Mouse (Mus musculus): Measurements from ENCODE around the gene Sertad2. TPM values are rescaled to one million over a fixed set of nuclear protein-coding genes. Genes with fewer than 3 reads are reported as not detected.

The Sertad2 gene
- 24.2 and 28.2 TPM in 2 replicates for polyA plus RNA-seq (2012)

DNA sequence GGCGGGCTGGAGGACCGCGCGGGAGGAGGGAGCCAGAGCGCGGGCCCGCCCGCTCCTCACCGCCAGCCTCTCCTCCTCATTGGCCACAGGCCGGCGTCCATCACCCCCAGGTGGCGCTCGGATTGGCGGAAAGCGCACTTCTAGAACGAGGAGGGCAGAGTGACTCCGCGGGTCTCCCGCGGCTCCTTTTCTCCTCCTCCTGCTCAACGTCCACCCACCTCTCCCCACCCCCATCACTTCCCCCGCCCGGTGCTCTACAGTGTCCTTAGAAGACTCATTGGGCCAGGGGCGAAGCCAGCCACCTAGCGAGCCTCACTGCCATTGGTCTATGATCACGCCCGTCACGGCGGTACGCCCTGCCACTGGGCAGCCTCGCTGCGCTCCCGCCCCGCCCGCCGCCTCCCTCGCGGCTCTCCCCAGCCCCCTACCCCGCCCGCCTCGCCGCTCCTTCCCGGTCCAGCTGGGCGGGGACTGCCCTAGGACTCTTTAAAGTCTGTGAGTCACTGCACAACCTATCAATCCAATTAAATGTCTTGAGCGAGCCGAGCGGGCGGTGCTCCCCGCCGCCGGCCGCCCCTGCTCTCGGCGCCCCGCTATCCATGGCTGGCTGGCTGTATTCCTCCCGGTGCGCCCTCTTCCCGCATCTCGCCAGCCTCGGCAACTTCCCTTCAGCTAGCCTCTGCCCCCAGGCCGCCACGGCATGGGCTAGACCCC is at the start of gene Sertad2:
Gene Sertad2 (plus strand): TSS at position 515 of the 714 bp plus-strand sequence.
- TF ChIP-seq GATA1 (IDR thresholded peaks at IDR 0.05; ENCODE audit: low read length), result no peak

DNA sequence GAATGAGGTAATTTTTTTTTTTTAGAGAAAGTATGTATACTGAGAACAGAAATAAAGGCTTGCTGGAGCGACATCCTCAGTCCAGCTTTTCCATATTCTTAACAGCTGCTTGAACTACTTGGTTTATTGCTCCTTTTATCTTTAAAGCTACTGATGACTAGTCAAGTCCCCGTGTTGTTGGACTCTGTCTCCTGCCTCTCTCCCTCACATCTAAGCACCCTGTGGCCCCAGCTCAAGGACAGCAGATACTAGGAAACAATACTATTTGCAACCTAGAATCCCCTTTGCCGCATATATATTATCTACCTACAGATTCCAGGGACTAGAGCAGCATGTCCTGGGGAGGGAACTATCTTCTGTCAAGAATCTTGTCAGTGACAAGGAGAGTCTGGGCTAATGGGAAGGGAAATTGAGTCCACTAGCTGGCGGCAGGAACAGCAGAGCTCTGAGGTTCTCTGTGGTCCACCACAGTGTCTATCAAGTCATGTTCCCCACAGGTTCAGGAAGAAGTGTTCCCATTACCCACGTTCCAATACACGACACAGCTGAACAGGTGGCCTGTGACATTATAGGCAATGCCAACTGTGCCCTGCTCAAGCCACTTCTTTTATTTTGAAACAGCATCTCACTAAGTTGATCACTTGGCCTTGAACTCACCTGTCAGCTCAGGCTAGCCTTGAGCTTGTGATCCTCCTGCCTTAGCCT is 49.0 kb upstream of the Sertad2 start:
- TF ChIP-seq GATA1 (IDR thresholded peaks at IDR 0.05; ENCODE audit: low read length), result no peak

DNA sequence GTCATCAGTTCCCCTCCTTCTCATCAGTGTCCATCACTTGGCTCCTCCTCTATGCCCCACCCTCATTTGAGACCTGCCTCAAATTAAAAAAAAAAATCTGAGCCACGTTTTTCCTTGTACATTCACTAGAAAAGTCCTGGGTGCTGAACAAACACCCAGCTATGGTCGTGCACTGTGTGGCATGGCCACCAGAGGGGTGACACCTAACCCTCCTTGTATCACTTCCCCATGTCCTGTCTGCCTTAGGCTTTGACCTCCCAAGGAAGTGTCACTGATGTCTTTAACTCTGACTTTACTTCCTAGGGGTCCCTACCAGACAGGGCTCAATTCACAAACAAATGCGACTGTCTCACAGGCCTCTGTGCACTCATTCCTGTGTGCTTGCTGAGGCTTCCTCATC is 42.5 kb upstream of the Sertad2 start:
- TF ChIP-seq GATA1 (IDR thresholded peaks at IDR 0.05; ENCODE audit: low read length), result no peak

- no peak for TF ChIP-seq GATA1 (IDR thresholded peaks at IDR 0.05; ENCODE audit: low read length)
These were observed 41.7 kb upstream of the Sertad2 start for GRCm38 (mm10) chr11:20501160-20501955.

DNA sequence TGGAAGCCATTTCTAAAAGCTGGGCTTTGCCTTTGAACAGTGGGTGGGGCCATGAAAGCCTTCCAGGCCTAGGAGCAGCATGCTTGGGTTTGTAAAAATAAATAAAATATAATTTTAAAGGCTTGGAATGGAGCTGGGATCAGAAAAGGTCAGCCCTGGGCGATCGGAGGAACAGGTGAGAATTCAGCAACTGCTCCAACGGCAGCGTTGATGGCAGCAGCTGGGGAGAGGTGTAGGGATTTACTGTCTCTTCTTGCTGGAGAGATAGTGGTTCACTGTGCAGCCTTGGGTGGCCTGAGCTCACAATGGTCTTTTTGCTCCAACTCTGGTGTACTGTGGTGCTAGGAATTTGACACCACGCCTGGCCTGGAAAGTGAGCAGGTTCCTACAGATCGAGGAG is 29.5 kb upstream of the Sertad2 start:
- no peak for TF ChIP-seq GATA1 (IDR thresholded peaks at IDR 0.05; ENCODE audit: low read length)

GRCm38 (mm10) chr11:20514757-20515156 is 28.3 kb upstream of the Sertad2 start:
- TF ChIP-seq GATA1 (IDR thresholded peaks at IDR 0.05; ENCODE audit: low read length), result no peak

DNA sequence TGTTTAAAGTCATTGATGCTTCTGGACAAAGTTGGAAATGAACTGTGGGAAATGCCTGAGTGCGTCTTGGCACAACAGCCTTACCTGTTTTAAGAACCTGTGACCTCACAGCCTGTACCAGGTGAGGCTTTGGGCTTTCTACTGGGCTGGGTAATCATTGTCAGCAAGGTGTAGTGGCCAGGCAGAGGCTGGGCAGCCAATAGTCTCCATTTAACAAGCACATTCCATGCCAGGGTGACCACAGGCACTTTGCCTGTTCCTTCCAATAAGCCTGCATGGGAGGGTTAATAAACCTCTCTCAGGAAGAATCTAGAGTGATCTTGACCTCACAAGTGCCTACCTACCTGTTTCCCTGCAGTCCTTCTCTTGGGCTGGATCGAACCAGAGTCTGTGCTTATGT is 21.7 kb upstream of the Sertad2 start:
- no peak for TF ChIP-seq GATA1 (IDR thresholded peaks at IDR 0.05; ENCODE audit: low read length)

DNA sequence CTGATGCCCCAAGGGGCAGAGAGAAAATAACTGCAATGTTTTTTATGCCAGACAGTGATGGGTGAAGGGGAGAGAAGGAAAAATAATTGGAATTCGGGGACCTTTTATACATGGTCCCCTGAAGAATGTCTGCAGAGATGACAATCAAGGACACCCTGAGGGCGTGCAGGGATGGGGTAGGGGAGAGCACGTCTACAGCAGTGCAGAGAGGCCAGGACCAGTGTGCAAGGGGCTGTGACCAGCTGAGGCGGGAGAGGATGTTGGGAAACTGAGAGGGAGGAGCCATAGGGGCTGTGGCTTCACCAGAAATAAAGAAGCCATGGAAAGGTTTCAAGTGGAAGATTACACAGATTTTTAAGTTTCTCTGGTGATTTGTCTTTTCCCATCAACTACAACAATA is 20.3 kb upstream of the Sertad2 start:
- TF ChIP-seq GATA1 (IDR thresholded peaks at IDR 0.05; ENCODE audit: low read length), result no peak

DNA sequence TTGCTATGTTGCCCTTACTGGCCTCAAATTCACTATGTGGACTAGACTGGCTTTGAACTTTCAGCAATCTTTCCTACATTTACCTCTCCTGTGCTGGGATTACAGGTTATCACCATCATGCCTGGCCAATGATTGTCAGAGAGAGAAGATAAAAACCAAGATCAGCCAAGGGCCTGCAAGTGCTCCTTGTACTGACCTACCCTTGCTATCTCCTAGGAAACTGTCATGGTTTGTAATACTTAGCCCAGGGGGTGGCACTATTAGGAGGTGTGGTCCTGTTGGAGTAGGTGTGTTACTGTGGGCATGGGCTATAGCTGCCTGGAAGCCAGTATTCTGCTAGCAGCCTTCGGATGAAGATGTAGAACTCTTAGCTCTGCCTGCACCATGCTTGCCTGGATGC is 18.6 kb upstream of the Sertad2 start:
- no peak for TF ChIP-seq GATA1 (IDR thresholded peaks at IDR 0.05; ENCODE audit: low read length)

- TF ChIP-seq GATA1 (IDR thresholded peaks at IDR 0.05; ENCODE audit: low read length), result no peak
These were observed 17.1 kb upstream of the Sertad2 start for GRCm38 (mm10) chr11:20525909-20526308.

DNA sequence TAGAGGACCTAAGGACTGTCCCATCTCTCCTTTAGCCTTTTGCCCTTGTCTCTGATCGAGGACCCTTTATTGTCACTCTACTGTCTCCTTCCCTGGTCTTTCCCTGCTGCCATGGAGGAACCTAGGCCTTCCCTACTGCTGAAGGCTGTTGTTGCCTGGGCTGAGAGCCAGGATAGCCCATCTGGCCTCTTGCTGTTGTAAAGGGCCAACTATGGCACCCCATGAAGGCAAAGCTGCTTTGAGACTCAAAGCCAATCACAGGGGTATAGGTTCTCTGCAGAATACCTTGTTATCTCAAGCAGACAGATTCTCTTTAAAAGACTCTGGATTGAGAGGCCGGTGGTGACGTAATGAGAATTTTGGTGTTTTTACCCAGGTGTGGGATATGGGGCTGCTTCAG is 15.2 kb upstream of the Sertad2 start:
- no peak for TF ChIP-seq GATA1 (IDR thresholded peaks at IDR 0.05; ENCODE audit: low read length)

DNA sequence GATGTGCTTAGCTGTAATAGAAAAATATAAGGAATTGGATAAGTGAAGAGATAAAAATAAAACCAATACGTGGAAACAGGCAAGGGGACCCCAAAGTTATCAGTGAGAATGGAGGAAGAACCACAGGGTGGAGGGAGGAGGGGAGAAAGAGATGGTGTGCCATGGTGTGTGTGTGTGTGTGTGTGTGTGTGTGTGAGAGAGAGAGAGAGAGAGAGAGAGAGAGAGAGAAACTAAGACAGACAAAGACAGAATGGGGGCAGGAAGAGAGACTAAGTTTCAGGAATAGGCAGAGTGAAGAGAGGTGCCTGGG is 11.4 kb upstream of the Sertad2 start:
- no peak for TF ChIP-seq GATA1 (IDR thresholded peaks at IDR 0.05; ENCODE audit: low read length)

GRCm38 (mm10) chr11:20531992-20532881 is 10.8 kb upstream of the Sertad2 start:
- no peak for TF ChIP-seq GATA1 (IDR thresholded peaks at IDR 0.05; ENCODE audit: low read length)

DNA sequence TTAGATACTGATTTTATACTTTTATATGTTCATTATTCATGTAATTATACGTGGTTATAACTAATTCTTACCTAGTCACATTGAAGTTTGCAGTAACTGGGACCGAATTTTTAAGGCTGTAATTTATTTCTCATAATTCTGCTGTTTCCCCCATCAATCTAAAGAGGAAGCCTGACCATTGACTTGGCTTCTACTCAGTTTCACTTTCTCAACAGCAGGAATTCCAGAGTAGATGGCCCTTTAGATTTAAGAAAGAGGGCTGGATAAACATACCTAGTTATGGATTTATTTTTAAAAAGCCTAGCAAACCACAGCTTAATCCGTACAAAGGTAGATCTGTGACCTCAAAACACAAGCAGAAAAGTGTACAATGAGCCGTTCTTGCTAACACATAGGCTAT is 9.8 kb upstream of the Sertad2 start:
- no peak for TF ChIP-seq GATA1 (IDR thresholded peaks at IDR 0.05; ENCODE audit: low read length)

- TF ChIP-seq GATA1 (IDR thresholded peaks at IDR 0.05; ENCODE audit: low read length), result no peak
These were observed 5.8 kb upstream of the Sertad2 start for GRCm38 (mm10) chr11:20537221-20537620.
